Mouse (Mus musculus): ENCODE results near the gene Ahsa1. TPM values are rescaled to one million over a fixed set of nuclear protein-coding genes. Genes with fewer than 3 reads are reported as not detected.
"Not testable (repeated sequence)": the region's sequence is repeated elsewhere in the genome, so short reads cannot be mapped to it uniquely, and the experiment has no call there.

Ahsa1 gene
- total and polyA plus RNA-seq, 2 experiments from 2014 or later = 137 to 187 TPM

DNA sequence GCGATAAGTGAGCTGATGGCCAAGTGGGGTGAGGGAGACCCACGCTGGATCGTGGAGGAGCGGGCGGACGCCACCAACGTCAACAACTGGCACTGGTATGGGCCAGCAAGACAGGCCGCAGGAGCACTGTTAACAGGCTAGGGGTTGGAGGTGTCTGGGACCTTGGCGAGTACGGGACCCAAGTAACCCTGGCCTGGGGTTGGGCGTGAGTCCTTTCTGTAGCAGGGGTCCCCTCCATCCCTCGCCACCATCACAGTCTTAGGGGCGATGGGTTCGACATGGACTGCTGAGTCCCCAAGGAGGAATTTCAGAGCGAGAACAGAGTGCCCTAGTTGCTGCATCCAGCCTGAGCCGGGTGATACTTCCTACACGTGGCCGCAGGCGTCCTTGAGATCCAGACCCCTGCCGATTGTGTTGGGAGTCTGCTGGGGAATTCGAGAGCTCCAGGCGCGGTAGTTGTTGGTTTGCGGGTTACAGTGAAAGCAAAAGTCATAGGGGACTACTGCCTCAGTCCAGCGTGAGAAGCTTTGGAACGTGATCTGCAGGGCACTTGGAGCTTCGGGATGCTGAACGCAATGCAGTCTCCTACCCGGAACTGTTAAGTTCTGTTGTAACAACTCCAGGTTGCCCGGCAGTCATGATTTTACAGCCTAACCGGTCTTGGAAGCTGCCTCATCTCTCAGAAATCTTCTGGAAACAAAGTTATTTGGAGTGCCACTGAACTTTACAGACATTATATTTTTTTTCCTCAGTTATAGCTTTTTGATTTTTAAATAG is 736 bp downstream of the Ahsa1 start:
- peaks cover 16% of the 10 kb centered on the region for H3K4me1 ChIP-seq (ENCODE audit: insufficient read depth)
- peak; percentile 2; the same call in 1 of the 2 replicates for ATAC-seq

GRCm38 (mm10) chr12:87267682-87268081 is 1.4 kb downstream of the Ahsa1 start:
- Histone ChIP-seq H3K27ac (ENCODE audit: low read depth, low read length) (no peak overlapping the region), H3K9me3 (ENCODE audit: low read length) (no peaks in the 10 kb centered on the region), H3K9ac (peak overlapping the region; percentile 85; the same call in 1 of the 2 replicates), H3K36me3 (ENCODE audit: insufficient read depth) (peaks cover 41% of the 10 kb centered on the region), H3K4me2 (ENCODE audit: low read depth) (peak overlapping the region; percentile 91), H3K27me3 (ENCODE audit: insufficient read depth, low read length) (no peaks in the 10 kb centered on the region), H3K4me3 (ENCODE audit: low read depth, low read length) (peak overlapping the region; percentile 66), H3K4me1 (ENCODE audit: insufficient read depth) (peaks cover 16% of the 10 kb centered on the region)
- peak; percentile 56 for TF ChIP-seq CTCF (IDR thresholded peaks at IDR 0.05; ENCODE audit: low read depth)
- WGBS = 20% methylated on average over 4 of the region's 4 CpGs
- ATAC-seq (no peak), DNase-seq (peak; percentile 32)

More for the DNA sequence above, 736 bp downstream of the Ahsa1 start:
- no peak for DNase-seq
- Histone ChIP-seq H3K4me2 (ENCODE audit: low read depth) (peak overlapping the region; percentile 91), H3K9me3 (ENCODE audit: low read length) (no peaks in the 10 kb centered on the region), H3K27me3 (ENCODE audit: insufficient read depth, low read length) (no peaks in the 10 kb centered on the region), H3K9ac (peak overlapping the region; percentile 85), H3K36me3 (ENCODE audit: insufficient read depth) (peaks cover 38% of the 10 kb centered on the region), H3K27ac (ENCODE audit: low read depth, low read length) (peak overlapping the region; percentile 83), H3K4me3 (ENCODE audit: low read depth, low read length) (peak overlapping the region; percentile 66)
- WGBS = 3% methylated on average over 31 of the region's 31 CpGs
- TF ChIP-seq CTCF (IDR thresholded peaks at IDR 0.05; ENCODE audit: low read depth) = no peak

GRCm38 (mm10) chr12:87274853-87275831 is 8.9 kb downstream of the Ahsa1 start:
- Histone ChIP-seq H3K4me1 (ENCODE audit: insufficient read depth) (no peaks in the 10 kb centered on the region), H3K9ac (no peak overlapping the region), H3K9me3 (ENCODE audit: low read length) (no peaks in the 10 kb centered on the region), H3K27ac (ENCODE audit: low read depth, low read length) (no peak overlapping the region), H3K4me2 (ENCODE audit: low read depth) (no peak overlapping the region), H3K4me3 (ENCODE audit: low read depth, low read length) (no peak overlapping the region), H3K36me3 (ENCODE audit: insufficient read depth) (peaks cover 57% of the 10 kb centered on the region), H3K27me3 (ENCODE audit: insufficient read depth, low read length) (no peaks in the 10 kb centered on the region)
- TF ChIP-seq CTCF (IDR thresholded peaks at IDR 0.05; ENCODE audit: low read depth) = no peak
- DNase-seq (no peak), ATAC-seq (no peak)
- WGBS = 89% methylated on average over 9 of the region's 9 CpGs

DNA sequence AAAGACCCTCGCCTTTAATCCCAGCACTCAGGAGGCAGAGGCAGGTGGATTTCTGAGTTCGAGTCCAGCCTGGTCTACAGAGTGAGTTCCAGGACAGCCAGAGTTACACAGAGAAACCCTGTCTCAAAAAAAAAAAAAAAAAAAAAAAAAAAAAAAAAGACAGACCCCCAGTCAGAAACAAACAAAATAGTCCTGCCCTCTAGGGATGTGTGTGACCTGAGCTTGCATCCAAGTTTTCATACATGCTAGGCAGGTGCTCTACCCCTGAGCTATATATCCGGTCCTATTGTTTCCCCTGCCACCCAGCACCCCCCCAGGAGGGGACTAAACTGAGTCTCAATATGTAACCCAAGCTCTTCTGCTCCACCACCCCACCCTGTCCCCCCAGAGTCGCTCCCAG is 11.0 kb downstream of the Ahsa1 start:
- 90% methylated on average over 4 of the region's 4 CpGs for WGBS
- H3K4me2 ChIP-seq (ENCODE audit: low read depth); DNase-seq; H3K9me3 ChIP-seq (ENCODE audit: low read length); H3K4me1 ChIP-seq (ENCODE audit: insufficient read depth); H3K9ac ChIP-seq; ATAC-seq; H3K4me3 ChIP-seq (ENCODE audit: low read depth, low read length); H3K27me3 ChIP-seq (ENCODE audit: insufficient read depth, low read length); H3K27ac ChIP-seq (ENCODE audit: low read depth, low read length): not testable (repeated sequence)
- peaks cover 37% of the 10 kb centered on the region for H3K36me3 ChIP-seq (ENCODE audit: insufficient read depth)

GRCm38 (mm10) chr12:87278118-87278730 is 11.9 kb downstream of the Ahsa1 start:
- Histone ChIP-seq H3K27ac (ENCODE audit: low read depth, low read length) (no peak overlapping the region), H3K4me3 (ENCODE audit: low read depth, low read length) (no peak overlapping the region), H3K4me2 (ENCODE audit: low read depth) (no peak overlapping the region), H3K9ac (no peak overlapping the region), H3K4me1 (ENCODE audit: insufficient read depth) (no peaks in the 10 kb centered on the region), H3K9me3 (ENCODE audit: low read length) (no peaks in the 10 kb centered on the region), H3K36me3 (ENCODE audit: insufficient read depth) (peaks cover 27% of the 10 kb centered on the region), H3K27me3 (ENCODE audit: insufficient read depth, low read length) (no peaks in the 10 kb centered on the region)
- ATAC-seq (peak; percentile 20; the same call in 1 of the 2 replicates), DNase-seq (no peak)
- WGBS = 21% methylated on average over 6 of the region's 6 CpGs
- no peak for TF ChIP-seq CTCF (IDR thresholded peaks at IDR 0.05; ENCODE audit: low read depth)

- H3K4me1 ChIP-seq (ENCODE audit: insufficient read depth) = no peaks in the 10 kb centered on the region
- no peak for ATAC-seq
These were observed 13.1 kb downstream of the Ahsa1 start for GRCm38 (mm10) chr12:87279350-87279749.

More at GRCm38 (mm10) chr12:87279350-87279749, 13.1 kb downstream of the Ahsa1 start:
- no peak overlapping the region for H3K4me2 ChIP-seq (ENCODE audit: low read depth)
- H3K9ac ChIP-seq = no peak overlapping the region
- WGBS = 71% methylated on average over 3 of the region's 3 CpGs
- peaks cover 17% of the 10 kb centered on the region for H3K36me3 ChIP-seq (ENCODE audit: insufficient read depth)
- no peak for DNase-seq
- H3K27ac ChIP-seq (ENCODE audit: low read depth, low read length) = no peak overlapping the region
- H3K9me3 ChIP-seq (ENCODE audit: low read length) = no peaks in the 10 kb centered on the region
- TF ChIP-seq CTCF (IDR thresholded peaks at IDR 0.05; ENCODE audit: low read depth) = no peak
- H3K27me3 ChIP-seq (ENCODE audit: insufficient read depth, low read length) = no peaks in the 10 kb centered on the region
- no peak overlapping the region for H3K4me3 ChIP-seq (ENCODE audit: low read depth, low read length)
